Mouse (Mus musculus) liver, postnatal 0 days (tissue): ENCODE results near the gene Ankdd1a. TPM values are rescaled to one million over a fixed set of nuclear protein-coding genes. Genes with fewer than 3 reads are reported as not detected.

ENCODE experiments used
- ATAC-seq: fragments of 200-750 bp; cut with Nextera tagmentation; 2 replicates; pipeline ENCODE4 v1.8.0; 2017; ENCODE audit warnings: mild to moderate bottlenecking, moderate library complexity
- DNase-seq: peaks from one replicate; pipeline ENCODE4 v3.0.0-alpha.2; 2016
- H3K27ac ChIP-seq: fragments of 300-500 bp; sonication (generic); 2 replicates; pipeline ENCODE4 v1.5.1; 2014; ENCODE audit warnings: antibody characterized with exemption, moderate library complexity, mild to moderate bottlenecking, low read depth
- H3K27me3 ChIP-seq: fragments of 300-500 bp; sonication (generic); 2 replicates; pipeline ENCODE4 v1.6.1; 2014; ENCODE audit warnings: low read length, control low read depth, mixed read lengths; ENCODE audit not compliant: insufficient read depth
- H3K36me3 ChIP-seq: fragments of 300-500 bp; sonication (generic); replicated peaks from 2 replicates; pipeline ENCODE4 v1.6.1; 2014; ENCODE audit warnings: mild to moderate bottlenecking, control low read depth, low read length, moderate library complexity, mixed read lengths; ENCODE audit not compliant: insufficient read depth
- H3K4me1 ChIP-seq: fragments of 300-500 bp; sonication (generic); 2 replicates; pipeline ENCODE4 v1.6.1; 2014; ENCODE audit warnings: antibody characterized with exemption, mild to moderate bottlenecking, control low read depth; ENCODE audit not compliant: insufficient read depth
- H3K4me2 ChIP-seq: fragments of 300-500 bp; sonication (generic); 2 replicates; pipeline ENCODE4 v1.6.1; 2014; ENCODE audit warnings: low read depth, mild to moderate bottlenecking, low read length, moderate library complexity, mixed read lengths
- H3K4me3 ChIP-seq: fragments of 300-500 bp; sonication (generic); 2 replicates; pipeline ENCODE4 v1.5.1; 2014; ENCODE audit warnings: low read depth, low read length
- H3K9ac ChIP-seq: fragments of 300-500 bp; sonication (generic); replicated peaks from 2 replicates; pipeline ENCODE4 v1.6.1; 2014; ENCODE audit warnings: mild to moderate bottlenecking, moderate library complexity
- H3K9me3 ChIP-seq: fragments of 300-500 bp; sonication (generic); 2 replicates; pipeline ENCODE4 v1.6.1; 2016; ENCODE audit warnings: mild to moderate bottlenecking, control low read depth, low read length, mixed read lengths
- CTCF ChIP-seq: sonication (generic); IDR thresholded peaks from 2 replicates; pipeline ENCODE4 v1.5.1; 2016; ENCODE audit warnings: antibody characterized with exemption, low read depth
- EP300 ChIP-seq: IDR thresholded peaks from 2 replicates; pipeline ENCODE4 v1.6.1; 2016; ENCODE audit warnings: antibody characterized with exemption, low read depth, mild to moderate bottlenecking
- WGBS: fragments of 180-500 bp; shearing (Covaris S2); extraction: QIAGEN DNeasy Blood & Tissue Kit; methylation state at CpG from one replicate; pipeline ENCODE4 v1.1.7; 2014; ENCODE audit not compliant: insufficient replicate concordance; 5-methylcytosine and 5-hydroxymethylcytosine counted together
- polyA plus RNA-seq: library from polyadenylated mRNA; unstranded; fragments of >200 nt; fragmentation: Nextera tagmentation; extraction: Ambion mirVana; gene quantifications from 2 replicates; pipeline ENCODE4 v1.2.1, GENCODE M21; 2015

Gene Ankdd1a
- polyA plus RNA-seq, 1 experiment from 2014 or later, result not detected

GRCm38 (mm10) chr9:65532986-65533385 lies 13.0 kb upstream of the Ankdd1a start:
- Histone ChIP-seq H3K4me1 (peaks cover 41% of the 10 kb centered on the region), H3K4me2 (no peak overlapping the region), H3K27ac (peak overlapping the region; percentile 46; the same call in 1 of the 2 replicates), H3K9ac (no peak overlapping the region), H3K4me3 (no peak overlapping the region), H3K27me3 (no peaks in the 10 kb centered on the region), H3K36me3 (no peaks in the 10 kb centered on the region), H3K9me3 (no peaks in the 10 kb centered on the region)
- DNase-seq (no peak), ATAC-seq (no peak)
- WGBS, result 40% methylated on average over 8 of the region's 8 CpGs
- no peak for TF ChIP-seq EP300
- TF ChIP-seq CTCF, result no peak

DNA sequence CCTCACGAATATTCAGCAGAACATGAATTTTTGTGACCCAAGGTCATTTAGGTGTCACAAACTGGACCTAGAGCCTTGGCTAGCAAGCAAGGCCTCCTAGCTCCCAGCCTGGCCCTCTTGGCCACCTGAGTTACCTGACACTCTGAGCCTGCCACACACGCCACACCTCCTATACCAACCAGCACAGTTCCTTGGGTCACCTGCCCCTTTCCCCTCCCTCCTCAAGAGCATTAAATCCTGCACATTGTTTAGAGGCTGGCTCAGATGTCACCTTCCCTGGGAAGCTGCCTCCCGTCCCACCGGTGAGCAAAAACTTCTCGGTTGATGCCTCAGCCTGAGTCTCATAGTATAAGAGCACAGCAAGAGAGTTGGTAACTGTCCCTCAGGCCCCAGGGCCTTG lies 11.3 kb upstream of the Ankdd1a start:
- no peak overlapping the region for H3K4me3 ChIP-seq
- ATAC-seq, result no peak
- TF ChIP-seq EP300 (no peak), CTCF (no peak)

DNA sequence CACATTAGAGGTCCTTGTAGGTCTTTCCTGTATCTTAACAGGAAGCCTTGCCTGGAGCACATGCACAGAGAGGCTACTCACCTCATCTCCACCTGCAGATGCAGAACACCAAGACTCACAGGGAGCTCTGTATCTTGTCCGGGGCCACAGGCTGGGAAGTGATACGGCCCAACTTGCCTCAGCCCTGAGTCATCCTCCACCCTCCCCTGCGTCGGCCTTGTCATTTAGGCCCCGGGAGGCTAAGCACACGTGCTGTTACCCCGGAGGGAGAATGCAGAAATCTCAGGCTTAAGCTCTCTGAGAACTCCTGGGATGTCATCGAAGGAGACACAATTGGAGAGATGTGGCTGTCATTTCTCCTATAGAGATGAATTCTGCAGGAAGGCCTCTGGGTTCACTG lies 9.7 kb upstream of the Ankdd1a start:
- H3K4me1 ChIP-seq, result peaks cover 30% of the 10 kb centered on the region
- DNase-seq, result peak; percentile 54

More for the DNA sequence above, 11.3 kb upstream of the Ankdd1a start:
- 88% methylated on average over 5 of the region's 5 CpGs for WGBS
- Histone ChIP-seq H3K9ac (no peak overlapping the region), H3K9me3 (no peaks in the 10 kb centered on the region), H3K27ac (no peak overlapping the region), H3K27me3 (no peaks in the 10 kb centered on the region), H3K4me1 (peaks cover 38% of the 10 kb centered on the region), H3K4me2 (no peak overlapping the region), H3K36me3 (no peaks in the 10 kb centered on the region)
- DNase-seq, result no peak

GRCm38 (mm10) chr9:65528417-65529038 lies 8.5 kb upstream of the Ankdd1a start:
- Histone ChIP-seq H3K27me3 (no peaks in the 10 kb centered on the region), H3K36me3 (no peaks in the 10 kb centered on the region), H3K9me3 (no peaks in the 10 kb centered on the region), H3K27ac (peak overlapping the region; percentile 66), H3K4me3 (no peak overlapping the region), H3K4me2 (peak overlapping the region; percentile 35), H3K9ac (peak overlapping the region; percentile 30), H3K4me1 (peaks cover 28% of the 10 kb centered on the region)
- peak; percentile 70 for DNase-seq
- TF ChIP-seq EP300 (peak; percentile 84), CTCF (peak; percentile 48)
- WGBS, result 60% methylated on average over 6 of the region's 6 CpGs
- peak; percentile 77 for ATAC-seq

More for the DNA sequence above, 9.7 kb upstream of the Ankdd1a start:
- peak; percentile 72 for ATAC-seq
- Histone ChIP-seq H3K9ac (no peak overlapping the region), H3K36me3 (no peaks in the 10 kb centered on the region), H3K9me3 (no peaks in the 10 kb centered on the region), H3K27ac (peak overlapping the region; percentile 44; the same call in 1 of the 2 replicates), H3K4me3 (no peak overlapping the region), H3K4me2 (no peak overlapping the region), H3K27me3 (no peaks in the 10 kb centered on the region)
- TF ChIP-seq EP300 (no peak; the same call in 1 of the 2 replicates), CTCF (no peak)
- WGBS, result 56% methylated on average over 8 of the region's 8 CpGs

DNA sequence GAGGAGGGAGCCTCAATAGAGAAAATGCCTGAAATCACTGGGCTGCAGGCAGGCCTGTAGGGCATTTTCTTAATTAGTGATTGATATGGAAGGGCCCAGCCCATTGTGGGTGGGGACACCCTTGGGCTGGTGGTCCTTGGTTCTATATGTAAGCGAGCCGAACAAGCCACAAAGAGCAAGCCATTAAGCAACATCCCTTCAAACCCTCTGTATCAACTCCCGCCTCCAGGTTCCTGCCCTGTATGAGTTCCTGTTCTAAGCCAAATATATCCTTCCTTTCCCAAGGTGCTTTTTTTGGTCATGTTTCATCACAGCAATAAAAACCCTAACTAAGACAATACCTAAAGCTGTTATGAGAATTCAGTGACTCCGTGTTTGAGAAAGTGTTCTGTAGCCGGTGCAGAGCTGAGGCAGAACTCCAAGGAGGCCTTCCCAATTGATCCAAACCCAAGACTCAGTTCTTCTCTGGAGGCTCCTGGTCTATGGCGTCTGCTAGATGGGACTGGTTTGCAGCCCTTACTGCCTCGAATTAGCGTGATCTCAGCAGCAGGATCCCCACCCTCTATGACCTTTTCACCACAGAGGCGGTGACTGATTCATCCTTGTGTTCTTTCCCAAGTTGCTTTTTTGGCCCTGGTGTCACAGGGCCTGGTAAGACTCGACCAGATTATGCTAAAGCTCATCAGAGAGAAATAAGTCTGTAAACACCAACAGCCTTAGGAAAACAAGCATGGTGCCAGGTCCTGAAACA lies 5.6 kb upstream of the Ankdd1a start:
- H3K9ac ChIP-seq, result no peak overlapping the region
- WGBS, result 75% methylated on average over 10 of the region's 10 CpGs
- H3K27me3 ChIP-seq, result peaks cover 2% of the 10 kb centered on the region; the same call in 1 of the 2 replicates
- ATAC-seq (no peak), DNase-seq (no peak)
- H3K4me3 ChIP-seq, result no peak overlapping the region
- no peaks in the 10 kb centered on the region for H3K9me3 ChIP-seq
- peaks cover 26% of the 10 kb centered on the region for H3K4me1 ChIP-seq
- no peak overlapping the region for H3K4me2 ChIP-seq
- H3K27ac ChIP-seq, result no peak overlapping the region
- H3K36me3 ChIP-seq, result no peaks in the 10 kb centered on the region
- TF ChIP-seq CTCF, result no peak
- no peak for TF ChIP-seq EP300

DNA sequence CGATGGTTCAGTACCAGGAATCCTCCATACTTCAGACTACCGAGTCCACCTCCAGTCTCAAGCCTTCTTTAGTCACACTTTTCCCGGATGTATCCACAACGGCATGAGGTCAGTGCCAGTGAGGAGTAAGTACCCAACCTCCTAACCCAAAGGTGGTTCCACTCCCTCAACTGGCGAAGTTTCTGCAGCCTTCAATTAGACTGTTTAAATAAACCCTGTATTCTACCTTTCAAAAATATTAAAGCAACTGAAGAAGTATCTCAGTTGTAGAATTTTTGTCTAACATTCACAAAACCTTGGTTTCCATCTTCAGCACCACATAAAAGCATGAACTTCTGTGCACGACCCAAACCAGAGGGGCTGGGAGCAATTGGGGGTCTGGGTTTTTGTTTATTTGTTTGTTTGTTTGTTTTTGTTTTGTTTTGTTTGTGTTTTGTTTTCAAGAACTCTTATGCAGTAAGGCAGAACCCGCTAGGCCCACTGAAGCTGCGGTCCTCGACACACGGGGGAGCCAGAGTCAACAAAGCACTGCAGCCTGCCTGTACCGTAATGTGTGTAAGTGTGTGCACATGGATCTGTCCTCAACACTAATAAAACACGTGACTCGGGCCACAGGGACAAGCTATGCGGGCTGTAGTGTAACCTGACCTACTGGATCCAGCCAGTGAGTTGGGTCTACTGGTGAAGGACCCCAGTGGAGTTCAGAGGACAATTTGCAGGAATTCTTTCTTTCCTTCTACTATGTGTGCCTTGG lies 3.8 kb upstream of the Ankdd1a start:
- peak; percentile 86 for DNase-seq
- H3K36me3 ChIP-seq, result no peaks in the 10 kb centered on the region
- H3K27ac ChIP-seq, result no peak overlapping the region
- no peak overlapping the region for H3K4me2 ChIP-seq
- ATAC-seq, result peak; percentile 80
- no peaks in the 10 kb centered on the region for H3K9me3 ChIP-seq
- 25% methylated on average over 14 of the region's 14 CpGs for WGBS
- no peak for TF ChIP-seq EP300
- TF ChIP-seq CTCF, result peak; percentile 98
- peaks cover 8% of the 10 kb centered on the region for H3K27me3 ChIP-seq
- H3K9ac ChIP-seq, result no peak overlapping the region
- H3K4me1 ChIP-seq, result peaks cover 17% of the 10 kb centered on the region
- no peak overlapping the region for H3K4me3 ChIP-seq
